Mouse (Mus musculus) left cerebral cortex, postnatal 36 days (tissue): ENCODE data around the gene D17Wsu92e. TPM values are rescaled to one million over a fixed set of nuclear protein-coding genes. Genes with fewer than 3 reads are reported as not detected.

Experiments used
- DNase-seq, 2 experiments: peaks; one replicate each; pipeline ENCODE4 v3.0.0; 2021 to 2022; ENCODE audit warnings: low spot score in 2 of 2, mixed read lengths in 1 of 2
- intact Hi-C: fragments of 180-260 bp; cut with DNase I; formaldehyde crosslinking; loops from one replicate; pipeline ENCODE4 v1.15.1; 2025
- total RNA-seq, 2 experiments: library from RNA; stranded (reverse); gene quantifications; 2 replicates each; pipeline ENCODE4 v1.2.3; 2021

Gene D17Wsu92e
- total RNA-seq, 2 experiments from 2014 or later = 205 to 222 TPM

DNA sequence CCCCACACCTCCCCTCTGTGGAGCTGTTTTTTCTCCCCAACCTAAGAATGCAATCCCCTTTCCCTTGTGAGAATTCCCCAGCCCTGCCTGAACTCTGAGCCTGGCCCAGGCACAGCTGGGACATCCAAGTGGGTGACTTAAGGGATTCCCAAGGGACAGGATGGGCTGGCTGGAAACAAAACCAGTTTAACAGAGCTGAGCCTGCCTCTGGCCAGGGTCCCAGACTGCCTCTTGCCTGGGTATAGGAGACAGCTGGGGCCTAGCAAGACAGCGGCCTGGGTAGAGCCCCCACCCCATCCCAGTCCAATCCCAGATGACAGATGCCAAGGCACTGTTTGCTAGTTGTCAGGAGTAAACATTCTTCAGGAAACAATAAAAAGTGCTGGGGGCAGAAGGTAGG lies 107.6 kb downstream of the D17Wsu92e start:
- no peak for DNase-seq

DNA sequence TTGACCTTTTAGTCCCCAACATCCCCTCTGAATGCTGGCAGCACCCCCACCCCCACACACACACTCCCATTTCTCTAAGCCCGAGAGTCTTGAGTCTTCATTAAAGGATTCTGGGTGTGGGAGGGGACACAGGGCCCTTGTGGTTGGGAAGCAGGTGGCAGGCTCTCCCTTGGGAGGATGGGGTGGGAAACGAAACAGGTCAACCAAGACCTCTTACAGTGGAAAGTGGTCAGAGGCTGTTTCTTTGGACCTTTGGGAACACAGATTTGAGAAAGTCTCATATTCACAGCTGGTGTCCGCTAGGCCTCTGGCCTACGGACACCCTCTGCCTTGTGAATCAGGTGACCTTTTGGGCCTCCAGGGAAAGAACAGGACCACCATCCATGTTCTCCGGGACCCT lies 110.8 kb downstream of the D17Wsu92e start:
- no peak for DNase-seq
- intact Hi-C loops = no loop called here

More for the DNA sequence above, 107.6 kb downstream of the D17Wsu92e start:
- intact Hi-C loops = no loop called here

DNA sequence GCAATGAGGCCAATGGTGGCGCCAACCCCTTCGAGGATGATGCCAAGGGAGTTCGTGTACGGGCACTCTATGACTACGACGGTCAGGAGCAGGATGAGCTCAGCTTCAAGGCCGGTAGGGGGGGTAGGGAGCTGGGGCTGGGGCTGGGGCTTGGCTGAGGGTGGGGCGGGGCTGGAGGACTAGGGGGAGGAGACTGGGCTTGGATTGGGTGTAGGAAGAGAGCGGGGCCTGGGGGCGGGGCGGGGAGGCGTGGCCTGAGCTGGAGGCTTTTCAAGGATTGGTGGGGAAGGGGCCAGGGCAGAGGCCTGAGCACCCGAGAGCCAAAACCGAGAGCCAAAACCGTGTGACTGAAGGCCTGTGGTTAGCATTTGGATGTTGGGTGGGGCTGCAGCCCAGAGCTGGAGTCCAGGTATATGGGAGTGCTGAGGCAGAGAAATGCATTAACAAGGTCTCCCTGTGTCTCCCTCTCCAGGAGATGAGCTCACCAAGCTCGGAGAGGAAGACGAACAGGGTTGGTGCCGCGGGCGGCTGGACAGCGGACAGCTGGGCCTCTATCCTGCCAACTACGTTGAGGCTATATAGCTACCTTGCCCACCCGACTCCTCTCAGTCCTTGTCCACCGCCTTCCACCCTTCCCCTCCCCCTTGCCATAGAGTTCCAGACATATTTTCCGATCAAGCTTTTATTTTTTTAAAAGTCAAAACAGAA lies 112.3 kb downstream of the D17Wsu92e start:
- DNase-seq = no peak
- intact Hi-C loops = no loop called here

DNA sequence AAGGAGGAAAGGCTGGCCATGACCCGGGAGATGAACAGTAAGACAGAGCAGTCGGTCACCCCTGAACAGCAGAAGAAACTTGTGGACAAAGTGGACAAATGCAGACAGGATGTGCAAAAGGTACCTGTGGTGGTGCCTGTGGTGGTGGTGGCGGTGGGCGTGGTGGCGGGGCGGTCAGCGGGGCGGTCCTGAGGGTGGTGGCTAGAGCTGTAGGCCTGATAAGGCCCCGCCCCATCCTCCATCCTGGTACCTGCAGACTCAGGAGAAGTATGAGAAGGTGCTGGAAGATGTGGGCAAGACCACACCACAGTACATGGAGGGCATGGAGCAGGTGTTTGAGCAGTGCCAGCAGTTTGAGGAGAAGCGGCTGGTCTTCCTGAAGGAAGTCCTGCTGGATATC lies 114.8 kb downstream of the D17Wsu92e start:
- no peak for DNase-seq
- intact Hi-C loops = no loop called here

DNA sequence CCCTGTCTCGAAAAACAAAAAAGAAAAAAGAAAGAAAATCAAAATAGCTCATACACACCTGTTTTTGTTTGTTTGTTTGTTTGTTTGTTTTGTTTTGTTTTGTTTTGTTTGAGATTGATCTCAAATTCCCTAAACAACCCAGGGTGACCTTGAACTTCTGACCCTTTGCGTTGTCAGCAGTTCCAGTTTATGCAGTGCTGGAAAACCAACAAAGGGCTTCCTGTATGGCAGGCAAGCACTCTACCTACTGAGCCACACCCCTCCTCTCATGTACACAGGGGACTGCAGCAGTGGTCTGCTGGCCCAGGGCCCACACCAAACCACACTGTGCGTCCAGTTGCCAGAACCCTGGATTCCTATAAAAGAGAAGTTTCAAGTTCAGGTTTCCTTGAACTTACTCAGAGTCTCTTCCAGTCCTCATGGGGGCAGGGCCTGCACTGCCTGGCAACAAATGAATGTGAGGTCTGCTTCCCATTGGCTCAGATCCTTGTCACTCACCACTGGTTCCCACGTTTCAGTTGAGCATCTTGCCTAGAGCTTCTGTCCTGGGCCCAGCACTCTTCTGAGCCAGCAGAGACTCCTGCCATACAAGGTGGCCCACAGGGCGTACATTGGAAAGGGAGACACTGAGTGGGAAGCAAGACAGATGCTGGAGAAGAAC lies 116.4 kb downstream of the D17Wsu92e start:
- no peak for DNase-seq
- intact Hi-C loops = loop anchor here (5.0 kb wide), 2 partner anchors 47 to 58 kb away; partner anchors contain the start of gene Pacsin1

DNA sequence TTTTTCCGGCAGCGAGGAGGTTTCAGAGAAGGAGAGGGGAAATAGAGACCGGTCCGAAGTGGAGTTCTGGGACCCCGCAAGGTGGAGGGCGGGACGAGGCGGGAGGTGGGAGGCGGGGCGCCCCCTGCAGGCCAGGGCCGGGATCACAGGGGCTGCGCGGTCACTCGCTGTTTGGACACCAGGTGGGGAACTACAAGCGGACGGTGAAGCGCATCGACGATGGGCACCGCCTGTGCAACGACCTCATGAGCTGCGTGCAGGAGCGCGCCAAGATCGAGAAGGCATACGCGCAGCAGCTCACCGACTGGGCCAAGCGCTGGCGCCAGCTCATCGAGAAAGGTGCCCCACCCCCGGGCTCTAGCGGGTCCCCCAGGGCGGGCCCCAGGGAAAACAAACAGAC lies 117.9 kb downstream of the D17Wsu92e start:
- intact Hi-C loops = loop anchor here (5.0 kb wide), 2 partner anchors 45 to 60 kb away; partner anchors contain the start of gene Pacsin1
- no peak for DNase-seq

DNA sequence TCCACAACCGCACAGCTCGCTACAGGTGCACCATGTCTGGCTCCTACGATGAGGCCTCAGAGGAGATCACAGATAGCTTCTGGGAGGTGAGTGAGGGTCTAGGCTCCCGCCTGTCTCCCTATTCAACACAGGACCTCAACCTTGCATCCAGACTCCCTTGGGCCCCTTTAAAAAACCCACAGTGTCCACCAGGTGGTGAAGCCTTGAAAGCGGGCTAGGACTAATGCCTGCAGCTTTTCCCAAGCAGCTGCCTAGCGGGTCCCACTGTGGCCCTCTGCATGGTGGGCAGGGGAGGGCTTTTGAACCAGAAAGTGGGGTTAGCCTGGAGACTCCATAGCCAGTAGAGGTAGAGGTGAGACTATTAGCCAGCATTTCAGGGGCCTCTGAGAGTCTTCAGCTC lies 118.6 kb downstream of the D17Wsu92e start:
- intact Hi-C loops = loop anchor here (5.0 kb wide), 2 partner anchors 45 to 60 kb away; partner anchors contain the start of gene Pacsin1
- DNase-seq = no peak

Other genes with a start within 250 kb of the D17Wsu92e start
- 100 to 1,000 TPM; 511 to 604 TPM for gene Nudt3, start 197.2 kb downstream of the D17Wsu92e start, total RNA-seq
- gene RPS10-NUDT3, start 185.4 kb downstream of the D17Wsu92e start, total RNA-seq = not detected
- 100 to 1,000 TPM; 430 to 478 TPM for gene Rps10, start 184.0 kb downstream of the D17Wsu92e start, total RNA-seq
- gene Pacsin1, start 165.1 kb downstream of the D17Wsu92e start, total RNA-seq = 100 to 1,000 TPM; 422 to 452 TPM
- under 1 TPM; 0.48 to 0.49 TPM for gene Spdef, start 91.7 kb downstream of the D17Wsu92e start, total RNA-seq
- 10 to 100 TPM; 49.7 to 53.0 TPM for gene Snrpc, start 17.5 kb upstream of the D17Wsu92e start, total RNA-seq
- 10 to 100 TPM; 15.7 to 24.8 TPM for gene Uhrf1bp1, start 35.8 kb upstream of the D17Wsu92e start, total RNA-seq
- gene Anks1, start 88.7 kb upstream of the D17Wsu92e start, total RNA-seq = 10 to 100 TPM; 34.5 to 42.3 TPM
- gene Taf11, start 89.2 kb upstream of the D17Wsu92e start, total RNA-seq = 10 to 100 TPM; 47.2 to 47.7 TPM